Mouse (Mus musculus) CD8-positive naive resting alpha-beta T cell, adult 2 months (primary cell): Measurements from ENCODE around the gene Efl1.
"Not testable (repeated sequence)": the region's sequence is repeated elsewhere in the genome, so short reads cannot be mapped to it uniquely, and the experiment has no call there.

Experiments used
- DNase-seq, 2 experiments: peaks; one replicate each; pipeline ENCODE4 v3.0.0; 2022; ENCODE audit warnings: low read depth in 2 of 2, low spot score in 2 of 2

Efl1 gene

DNA sequence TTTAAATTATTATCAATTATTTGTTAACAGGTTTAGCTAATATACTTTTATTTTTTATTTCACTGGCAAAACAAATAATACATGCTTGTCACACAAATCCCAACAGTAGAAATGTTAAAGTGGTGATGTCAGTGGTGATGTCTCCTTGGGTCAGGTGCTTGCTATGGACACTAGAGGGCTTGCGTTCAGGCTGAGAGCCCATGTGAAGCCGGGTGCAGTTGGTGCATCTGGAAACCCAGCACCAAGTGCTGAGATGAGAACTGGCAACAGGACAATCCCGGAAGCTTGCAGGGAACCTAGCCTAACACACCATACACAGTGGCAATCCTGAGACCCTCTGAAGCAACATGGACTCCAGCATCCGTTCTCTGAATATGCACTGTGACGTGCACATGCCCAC is 70.9 kb downstream of the Efl1 start:
- DNase-seq: no peak

GRCm38 (mm10) chr7:82719740-82720139 is 71.3 kb downstream of the Efl1 start:
- no peak for DNase-seq

DNA sequence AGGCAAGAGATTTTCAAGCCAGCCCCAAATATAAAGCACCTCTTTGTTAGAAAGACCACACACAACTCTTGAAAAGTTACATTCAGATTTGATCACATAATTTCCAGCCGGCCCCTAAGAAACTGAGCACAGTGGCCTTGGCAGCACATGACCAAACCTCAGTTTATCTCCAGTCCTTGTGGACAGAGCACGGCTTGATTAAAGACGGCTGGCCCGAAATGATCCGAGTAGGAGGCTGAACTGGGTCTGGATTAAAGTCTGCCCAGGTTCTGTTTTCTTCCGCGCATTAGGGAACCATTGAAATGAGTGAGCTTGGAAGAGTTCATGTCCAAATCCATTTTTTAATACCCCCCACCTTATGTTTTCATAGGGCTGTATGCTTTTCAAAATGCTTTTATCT is 72.1 kb downstream of the Efl1 start:
- no peak for DNase-seq

DNA sequence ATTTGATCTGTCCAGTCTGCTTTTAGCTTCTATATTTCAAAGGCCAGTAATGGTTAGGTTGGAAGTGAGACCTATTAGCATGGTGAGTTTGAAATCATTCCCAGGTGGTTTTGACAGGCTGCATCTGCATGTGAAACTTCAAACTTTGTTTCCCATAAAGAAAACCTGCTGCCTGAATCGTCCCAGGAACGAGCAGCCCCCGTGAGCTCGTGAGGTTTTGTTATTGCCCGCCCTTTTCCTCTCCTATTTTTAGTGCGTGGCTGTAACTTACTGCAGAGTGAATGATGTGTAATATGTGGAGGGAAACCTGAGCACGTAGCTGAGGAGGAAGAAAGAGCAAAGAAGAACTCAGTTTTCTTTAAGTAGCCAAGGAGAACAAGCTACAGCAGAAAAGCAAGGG is 72.5 kb downstream of the Efl1 start:
- DNase-seq: no peak

DNA sequence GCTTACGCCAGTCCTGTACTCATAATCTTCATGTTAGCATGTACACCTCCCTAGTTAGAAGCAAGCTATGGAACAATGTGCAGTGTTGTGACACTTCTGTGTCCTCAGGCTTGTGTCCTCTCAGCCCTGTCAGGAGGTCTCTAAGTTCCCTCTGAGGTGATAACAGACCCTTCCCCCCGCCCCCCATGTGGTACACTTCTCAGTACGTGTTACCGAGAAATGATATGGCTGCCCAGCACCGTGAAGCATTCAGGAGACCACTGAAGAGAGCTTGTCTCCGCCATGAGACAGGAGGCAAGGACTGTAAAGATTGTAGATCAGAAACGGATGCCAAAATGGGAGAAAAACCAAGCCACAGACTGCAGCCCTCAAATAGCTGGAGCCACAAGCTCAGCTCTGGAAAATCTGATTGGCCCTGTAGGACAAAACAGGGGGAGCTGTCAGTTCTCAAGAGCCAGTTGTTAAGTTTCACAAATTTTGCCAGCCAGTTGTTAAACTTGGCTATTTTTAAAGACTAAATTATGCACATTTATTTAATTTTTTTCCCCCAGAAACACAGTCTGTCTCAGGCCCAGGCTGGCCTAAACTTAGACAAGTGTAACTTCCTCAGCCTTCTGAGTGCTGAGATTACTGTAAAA is 74.2 kb downstream of the Efl1 start:
- DNase-seq: no peak

DNA sequence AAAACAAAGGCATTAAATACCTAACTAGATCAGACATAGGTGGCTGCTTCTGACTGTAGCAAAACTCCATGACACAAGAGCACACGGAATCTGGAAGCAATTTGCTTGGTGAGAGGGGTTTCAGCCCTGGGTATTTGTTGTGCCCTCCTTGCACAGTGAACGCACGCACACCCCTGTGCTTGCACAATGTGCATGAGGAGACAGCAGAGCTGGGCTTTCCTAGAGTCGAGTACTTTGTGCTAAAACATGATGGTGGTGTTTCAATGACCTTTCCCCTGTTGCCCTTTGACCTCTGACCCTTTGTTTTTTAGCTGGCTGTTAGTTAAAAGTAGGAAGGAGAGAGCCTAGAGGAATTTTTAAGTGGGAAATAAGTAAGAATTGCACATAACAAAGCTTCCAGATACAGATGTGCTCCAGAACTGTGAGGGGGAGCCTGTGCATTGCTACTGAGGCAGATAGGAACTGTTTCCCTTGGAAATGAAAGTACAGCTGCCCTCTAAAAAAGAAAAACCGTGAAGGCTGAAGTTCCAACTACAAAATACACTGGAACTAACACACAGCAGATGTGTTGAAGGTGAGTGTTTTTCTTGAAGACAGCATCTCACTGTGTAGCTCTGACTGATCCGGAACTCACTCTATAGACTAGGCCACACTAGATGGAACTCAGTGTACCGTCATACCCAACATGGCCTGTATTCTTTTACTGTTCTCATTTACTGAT is 74.9 kb downstream of the Efl1 start:
- DNase-seq: no peak

- DNase-seq: no peak
Observed at GRCm38 (mm10) chr7:82724491-82724890, 76.1 kb downstream of the Efl1 start.

GRCm38 (mm10) chr7:82725006-82725636 is 76.7 kb downstream of the Efl1 start:
- no peak for DNase-seq

DNA sequence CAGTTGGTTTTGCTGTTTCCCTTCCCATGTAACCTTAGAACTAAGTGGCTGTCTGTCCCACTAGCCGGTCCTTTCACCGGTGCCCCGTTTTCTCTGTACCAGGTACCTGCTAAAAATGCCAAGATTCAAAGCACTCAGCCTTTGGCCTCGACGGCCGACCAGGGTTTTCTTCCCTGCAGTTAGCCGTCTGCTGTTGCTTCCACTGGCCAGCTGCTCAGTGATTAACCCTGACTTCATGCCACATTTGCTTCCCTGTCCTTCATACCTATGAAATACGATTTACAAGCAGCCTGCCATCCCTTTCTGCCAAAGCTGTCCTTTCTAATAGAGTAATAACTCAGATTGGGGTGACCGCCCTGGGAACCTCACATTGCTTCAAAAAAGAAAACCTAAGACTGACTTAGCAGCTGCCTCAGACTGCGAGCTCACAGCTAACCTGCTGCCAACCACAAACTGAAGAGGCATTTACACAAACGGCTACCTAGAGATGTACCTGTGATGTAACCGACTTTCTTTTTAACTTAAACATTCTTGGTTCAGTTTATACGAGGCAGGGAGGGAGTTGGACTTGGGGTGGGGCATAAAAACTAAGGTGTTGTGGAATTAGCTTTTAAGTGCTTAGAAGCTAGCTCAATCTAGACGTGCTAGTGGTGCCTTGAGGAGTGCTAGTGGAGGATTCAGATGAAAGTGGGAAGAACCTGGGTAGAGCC is 77.5 kb downstream of the Efl1 start:
- DNase-seq: no peak

DNA sequence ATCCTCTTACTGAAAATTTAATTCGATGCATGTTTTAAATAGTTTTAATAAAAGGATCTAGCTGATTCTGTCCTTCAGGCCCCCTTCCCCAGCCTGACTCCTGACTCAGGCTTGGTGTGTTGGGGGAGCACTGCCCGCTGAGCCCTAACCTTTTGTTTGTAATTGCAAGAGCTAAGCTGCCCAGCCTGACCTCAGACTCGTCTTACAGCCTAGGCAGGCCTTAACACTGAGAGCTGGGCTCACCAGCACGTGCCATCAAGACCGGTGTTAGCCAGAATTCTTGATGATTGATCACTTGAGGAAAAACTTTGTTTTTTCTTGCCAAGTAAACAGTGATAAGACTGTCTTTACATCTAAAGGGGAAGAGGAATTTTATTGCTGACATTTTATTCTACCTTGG is 78.7 kb downstream of the Efl1 start:
- no peak for DNase-seq

- DNase-seq: not testable (repeated sequence)
Observed at GRCm38 (mm10) chr7:82729009-82729408, 80.6 kb downstream of the Efl1 start.

DNA sequence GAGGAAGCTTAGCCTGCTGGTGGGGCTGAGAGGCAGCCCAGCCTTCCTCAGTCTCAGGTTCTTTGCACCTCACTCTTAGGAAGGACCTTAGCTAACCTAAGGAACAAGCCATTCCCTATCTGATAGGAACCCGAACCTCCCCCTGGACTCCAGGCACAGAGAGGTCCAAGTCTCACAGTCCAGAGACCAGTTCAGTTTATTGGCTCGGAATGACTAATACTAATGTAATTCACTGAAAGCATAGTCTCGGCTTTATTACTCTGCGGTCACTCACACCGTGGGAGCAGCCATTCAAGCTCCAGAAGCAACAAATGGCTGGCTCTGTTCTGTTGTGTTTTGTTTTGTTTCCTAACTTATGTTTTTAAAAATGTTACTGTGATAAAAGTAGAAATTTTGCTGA is 84.7 kb downstream of the Efl1 start:
- no peak for DNase-seq

GRCm38 (mm10) chr7:82733995-82734394 is 85.6 kb downstream of the Efl1 start:
- no peak for DNase-seq

DNA sequence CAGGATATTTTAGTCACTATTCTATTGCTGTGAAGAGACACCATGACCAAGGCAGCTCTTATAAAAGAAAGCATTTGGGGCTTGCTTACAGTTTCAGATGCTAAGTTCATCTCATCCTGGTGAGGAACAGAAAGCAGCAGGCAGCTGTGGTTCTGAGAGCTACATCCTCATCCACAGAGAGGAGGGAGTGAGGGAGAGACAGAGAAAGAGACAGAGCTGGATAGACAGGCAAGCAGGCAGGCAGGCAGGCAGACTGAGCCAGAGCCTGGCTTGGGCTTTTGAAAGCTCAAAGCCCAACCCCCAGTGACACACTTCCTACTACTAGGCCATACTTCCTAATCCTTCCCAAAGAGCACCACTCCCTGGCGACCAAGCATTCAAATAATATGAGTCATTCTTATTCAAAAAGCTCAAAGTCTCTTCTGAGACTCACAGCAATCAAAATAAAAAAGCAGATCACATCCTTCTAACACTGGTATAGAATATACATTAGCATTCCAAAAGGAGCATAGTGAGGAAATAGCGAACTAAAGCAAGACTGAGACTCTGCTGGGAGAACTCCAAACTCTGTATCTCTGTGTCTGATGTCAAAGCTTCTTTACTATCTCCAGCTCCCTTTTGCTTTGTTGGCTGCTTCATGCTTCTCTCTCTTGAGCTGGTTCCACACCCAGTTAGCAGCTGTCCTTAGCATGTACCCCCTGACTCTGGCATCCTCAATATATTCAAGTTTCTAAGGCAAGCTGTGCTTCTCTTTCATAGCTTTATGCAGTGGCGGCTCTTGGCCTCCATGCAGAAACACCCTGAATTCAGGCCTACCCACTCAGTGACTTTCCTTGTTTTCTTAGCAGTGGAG is 86.6 kb downstream of the Efl1 start:
- DNase-seq: no peak

DNA sequence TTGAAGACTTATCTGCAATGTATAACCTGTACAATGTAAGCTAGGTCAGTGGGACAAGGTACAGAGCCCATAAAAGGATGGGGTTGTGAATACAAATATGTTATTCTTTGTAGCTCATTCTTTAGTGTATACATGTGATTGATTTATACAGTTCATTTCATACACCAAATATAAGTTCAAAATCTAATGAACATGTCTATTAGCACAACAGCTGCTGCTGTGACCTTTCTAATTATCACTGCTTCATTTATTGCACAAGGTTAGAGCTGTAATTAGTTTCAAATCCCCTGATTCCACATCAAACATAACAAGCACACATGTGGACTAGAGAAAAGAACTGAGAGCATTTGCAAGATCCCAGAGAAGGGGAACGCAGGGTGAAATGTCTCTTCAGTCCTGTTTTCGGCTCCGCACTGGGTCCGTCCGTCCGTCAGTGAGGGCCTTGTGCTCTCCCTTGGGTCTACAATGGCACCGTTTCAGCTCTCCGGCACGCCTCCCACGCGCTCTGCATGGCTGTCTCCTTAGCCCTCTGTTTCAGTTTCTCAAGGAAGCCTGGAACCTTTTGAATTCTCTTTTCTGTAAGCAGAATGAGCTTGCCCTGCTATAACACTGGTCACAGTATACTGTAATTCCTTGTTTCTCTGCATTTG is 94.8 kb downstream of the Efl1 start:
- no peak for DNase-seq

DNA sequence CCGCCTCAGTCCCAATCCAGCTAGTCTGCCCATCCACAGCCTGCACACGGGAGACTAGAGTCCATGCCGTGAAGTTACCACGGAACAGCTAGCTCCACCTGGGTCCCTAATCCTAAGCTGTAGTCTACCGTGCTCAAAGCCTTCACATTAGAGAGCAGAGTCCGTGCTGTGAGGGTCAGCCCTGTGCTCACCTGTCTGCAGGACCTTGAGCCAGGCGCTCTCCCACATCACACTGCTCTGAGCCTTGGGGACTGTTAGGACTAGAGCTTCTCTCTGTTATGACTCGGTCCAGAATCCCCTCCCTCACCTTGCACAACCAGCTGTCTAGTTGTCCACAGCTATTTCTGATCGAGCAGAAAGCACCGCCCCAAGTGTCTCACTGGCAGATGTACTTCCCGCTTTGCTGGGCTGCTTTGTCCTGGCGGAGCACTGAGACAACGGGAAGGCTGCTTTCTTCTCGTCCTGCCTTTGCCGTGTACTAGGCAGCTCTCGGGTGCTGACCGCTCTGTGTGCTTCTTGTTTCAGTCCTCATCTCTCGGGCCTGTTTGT is 95.8 kb downstream of the Efl1 start:
- DNase-seq: no peak

GRCm38 (mm10) chr7:82748812-82749211 is 100.4 kb downstream of the Efl1 start:
- DNase-seq: no peak

- no peak for DNase-seq
Observed at GRCm38 (mm10) chr7:82749239-82749638, 100.8 kb downstream of the Efl1 start.

GRCm38 (mm10) chr7:82752171-82753085 is 104.0 kb downstream of the Efl1 start:
- DNase-seq: no peak
